Mouse (Mus musculus): ENCODE results near the gene Olfml2a.

DNA sequence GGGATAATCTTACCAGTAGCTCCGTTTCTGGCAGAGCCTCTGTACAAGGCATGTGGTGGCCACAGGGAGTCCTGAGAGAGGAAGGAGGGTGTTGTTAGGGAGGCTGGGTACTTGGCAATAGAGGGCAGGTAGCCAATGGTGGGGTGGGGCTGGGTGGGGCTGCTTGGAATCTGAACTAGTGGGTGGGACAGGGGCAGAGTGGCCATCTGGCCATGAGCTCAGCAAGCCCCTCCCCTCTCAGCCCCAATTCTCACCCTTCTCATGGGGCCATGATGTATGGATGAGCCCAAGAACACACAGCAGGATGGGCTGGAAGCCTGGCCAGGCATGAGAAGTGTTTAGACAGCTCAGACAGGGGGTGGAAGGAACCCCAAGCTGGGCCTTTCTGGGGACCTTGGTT, 55.6 kb downstream of the Olfml2a start:
- TF ChIP-seq FLI1 (IDR thresholded peaks at IDR 0.05; ENCODE audit: low read length) (no peak), GATA1 (IDR thresholded peaks at IDR 0.05; ENCODE audit: borderline replicate concordance, low read length) (no peak)
